Mouse (Mus musculus) MEL (cell line): ENCODE data around the gene Sh2d1b1.

ENCODE experiments used
- CHD2 ChIP-seq: IDR thresholded peaks from 2 replicates; pipeline ENCODE4 v1.6.1; 2011; ENCODE audit warnings: low read length, improper control_type of control experiment
- CTCF ChIP-seq, 3 experiments: IDR thresholded peaks in 2 of 3; conservative IDR thresholded peaks in 1 of 3; 2 replicates each; pipeline ENCODE4 v1.5.1; 2011 to 2012; ENCODE audit warnings: low read length in 3 of 3, low read depth in 2 of 3, mild to moderate bottlenecking in 2 of 3, improper control_type of control experiment in 1 of 3, inconsistent platforms in 1 of 3, mixed read lengths in 1 of 3, moderate library complexity in 1 of 3; ENCODE audit not compliant: control insufficient read depth in 1 of 3, insufficient read depth in 1 of 3, poor library complexity in 1 of 3, severe bottlenecking in 1 of 3
- ELF1 ChIP-seq: IDR thresholded peaks from 2 replicates; pipeline ENCODE4 v1.6.1; 2014; ENCODE audit warnings: low read depth, mild to moderate bottlenecking, inconsistent platforms, low read length, improper control_type of control experiment, moderate library complexity
- EP300 ChIP-seq, 2 experiments: IDR thresholded peaks; 2 replicates each; pipeline ENCODE4 v1.6.1; 2011; ENCODE audit warnings: improper control_type of control experiment in 2 of 2, low read length in 2 of 2, low read depth in 1 of 2, mild to moderate bottlenecking in 1 of 2
- POLR2A ChIP-seq, 2 experiments: IDR thresholded peaks; 2 replicates each; pipeline ENCODE4 v1.6.1; 2011 to 2012; ENCODE audit warnings: low read length in 2 of 2, mild to moderate bottlenecking in 2 of 2, control low read depth in 1 of 2, improper control_type of control experiment in 1 of 2, low read depth in 1 of 2, moderate library complexity in 1 of 2; ENCODE audit not compliant: control insufficient read depth in 1 of 2, insufficient read depth in 1 of 2, poor library complexity in 1 of 2
- RCOR1 ChIP-seq: IDR thresholded peaks from 2 replicates; pipeline ENCODE4 v1.6.1; 2012; ENCODE audit warnings: low read depth, mild to moderate bottlenecking, inconsistent platforms, low read length, improper control_type of control experiment
- ZNF384 ChIP-seq: IDR thresholded peaks from 2 replicates; pipeline ENCODE4 v1.6.1; 2012; ENCODE audit warnings: low read depth, mild to moderate bottlenecking, inconsistent platforms, low read length, improper control_type of control experiment

DNA sequence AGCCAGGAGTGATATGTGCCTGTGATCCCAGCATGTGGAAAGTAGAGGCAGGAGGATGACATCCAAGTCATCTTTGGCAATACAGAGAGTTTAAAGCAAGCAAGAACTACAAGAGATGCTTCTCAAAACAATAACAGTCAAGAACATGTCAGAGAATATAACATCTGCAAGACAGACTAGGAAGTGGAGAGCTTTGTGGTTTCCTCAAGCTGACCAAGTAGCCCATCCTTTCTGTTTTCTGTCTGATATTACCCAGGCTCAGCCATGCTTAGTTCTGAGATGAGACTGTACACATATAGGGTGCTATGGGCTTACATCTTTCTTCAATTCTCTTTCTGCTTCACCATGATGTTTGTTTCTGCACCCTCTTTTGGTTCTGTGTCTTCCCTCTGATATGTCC is 3.9 kb upstream of the Sh2d1b1 start:
- TF ChIP-seq ZNF384 = no peak
- no peak for TF ChIP-seq CTCF (IDR thresholded peaks at IDR 0.05 in 2 of 3, conservative IDR thresholded peaks at IDR 0.05 in 1 of 3; ENCODE audit: control insufficient read depth in 1 of 3, insufficient read depth in 1 of 3, low read depth in 2 of 3, low read length in 3 of 3, poor library complexity in 1 of 3, severe bottlenecking in 1 of 3)
- no peak for TF ChIP-seq ELF1
- TF ChIP-seq CHD2 = no peak
- TF ChIP-seq RCOR1 = no peak
- TF ChIP-seq POLR2A (IDR thresholded peaks at IDR 0.05; ENCODE audit: control insufficient read depth in 1 of 2, insufficient read depth in 1 of 2, low read depth in 1 of 2, low read length in 2 of 2, poor library complexity in 1 of 2) = no peak
- TF ChIP-seq EP300 (IDR thresholded peaks at IDR 0.05; ENCODE audit: low read depth in 1 of 2, low read length in 2 of 2) = no peak
